Mouse (Mus musculus) megakaryocyte progenitor cell, adult 5-6 weeks (primary cell): ENCODE results near the gene Abca2. TPM values are rescaled to one million over a fixed set of nuclear protein-coding genes. Genes with fewer than 3 reads are reported as not detected.
A peak's percentile ranks its signal among the peaks of the same experiment; 100 is the strongest.
"Not testable (repeated sequence)": the region's sequence is repeated elsewhere in the genome, so short reads cannot be mapped to it uniquely, and the experiment has no call there.

Experiments
- ATAC-seq: replicated peaks from 2 replicates; pipeline ENCODE4 v1.8.0; 2016; ENCODE audit warnings: mild to moderate bottlenecking, moderate TSS enrichment, inconsistent platforms; ENCODE audit not compliant: poor library complexity
- total RNA-seq, 2 experiments: library from RNA; stranded (forward) in 1 of 2; stranded (reverse) in 1 of 2; fragments of 157-497, 149-512 nt in 1 of 2; fragments of 200-1000 nt in 1 of 2; gene quantifications; 2 replicates each; pipeline versions ENCODE4 v1.2.3 to v1.2.4; 2015 to 2017

Gene Abca2
- total RNA-seq (2015) (66.7 and 70.5 TPM in 2 replicates), total RNA-seq (2017) (26.9 and 29.5 TPM in 2 replicates)

GRCm38 (mm10) chr2:25428442-25429236, at the start of gene Abca2:
TSS of gene Abca2 (plus strand) at chr2:25428703.
- ATAC-seq = peak; percentile 74

GRCm38 (mm10) chr2:25384492-25384891, 44.0 kb upstream of the Abca2 start:
- no peak for ATAC-seq

GRCm38 (mm10) chr2:25391266-25391665, 37.2 kb upstream of the Abca2 start:
- no peak for ATAC-seq

- no peak for ATAC-seq
Observed at GRCm38 (mm10) chr2:25394281-25395221, 34.0 kb upstream of the Abca2 start.

- peak; percentile 48 for ATAC-seq
Observed at GRCm38 (mm10) chr2:25395721-25396596, 32.5 kb upstream of the Abca2 start, which contains the start of gene Entpd2. TSS of gene Entpd2 (plus strand) at chr2:25395874.

GRCm38 (mm10) chr2:25396597-25396983, 31.9 kb upstream of the Abca2 start:
- no peak for ATAC-seq

- ATAC-seq = no peak
Observed at GRCm38 (mm10) chr2:25397010-25397409, 31.5 kb upstream of the Abca2 start.

GRCm38 (mm10) chr2:25398065-25398464, 30.4 kb upstream of the Abca2 start:
- no peak for ATAC-seq

- no peak for ATAC-seq
Observed at GRCm38 (mm10) chr2:25399051-25399450, 29.5 kb upstream of the Abca2 start, which contains the start of gene Npdc1. TSS of gene Npdc1 (plus strand) at chr2:25399351.

- no peak for ATAC-seq
Observed at GRCm38 (mm10) chr2:25400291-25400690, 28.2 kb upstream of the Abca2 start.

- ATAC-seq = peak; percentile 47; the same call in 1 of the 2 replicates
Observed at GRCm38 (mm10) chr2:25400764-25401163, 27.7 kb upstream of the Abca2 start.

GRCm38 (mm10) chr2:25402377-25402971, 26.0 kb upstream of the Abca2 start:
- peak; percentile 89 for ATAC-seq

GRCm38 (mm10) chr2:25402972-25403601, 25.4 kb upstream of the Abca2 start:
- ATAC-seq = no peak

- no peak for ATAC-seq
Observed at GRCm38 (mm10) chr2:25403994-25404393, 24.5 kb upstream of the Abca2 start.

- ATAC-seq = no peak
Observed at GRCm38 (mm10) chr2:25408908-25409307, 19.6 kb upstream of the Abca2 start.

GRCm38 (mm10) chr2:25413436-25413835, 15.1 kb upstream of the Abca2 start:
- not testable (repeated sequence) for ATAC-seq

GRCm38 (mm10) chr2:25417426-25417825, 11.1 kb upstream of the Abca2 start:
- no peak for ATAC-seq

GRCm38 (mm10) chr2:25421896-25422295, 6.6 kb upstream of the Abca2 start:
- ATAC-seq = peak; percentile 29

- peak; percentile 69 for ATAC-seq
Observed at GRCm38 (mm10) chr2:25422587-25423410, 5.7 kb upstream of the Abca2 start, which contains the start of gene Fut7. TSS of gene Fut7 (plus strand) at chr2:25423267.
